Mouse (Mus musculus): ENCODE measurements around the gene Meox2. TPM values are rescaled to one million over a fixed set of nuclear protein-coding genes. Genes with fewer than 3 reads are reported as not detected.

The Meox2 gene
- polyA plus RNA-seq, 1 experiment from 2014 or later = 3.4 TPM

DNA sequence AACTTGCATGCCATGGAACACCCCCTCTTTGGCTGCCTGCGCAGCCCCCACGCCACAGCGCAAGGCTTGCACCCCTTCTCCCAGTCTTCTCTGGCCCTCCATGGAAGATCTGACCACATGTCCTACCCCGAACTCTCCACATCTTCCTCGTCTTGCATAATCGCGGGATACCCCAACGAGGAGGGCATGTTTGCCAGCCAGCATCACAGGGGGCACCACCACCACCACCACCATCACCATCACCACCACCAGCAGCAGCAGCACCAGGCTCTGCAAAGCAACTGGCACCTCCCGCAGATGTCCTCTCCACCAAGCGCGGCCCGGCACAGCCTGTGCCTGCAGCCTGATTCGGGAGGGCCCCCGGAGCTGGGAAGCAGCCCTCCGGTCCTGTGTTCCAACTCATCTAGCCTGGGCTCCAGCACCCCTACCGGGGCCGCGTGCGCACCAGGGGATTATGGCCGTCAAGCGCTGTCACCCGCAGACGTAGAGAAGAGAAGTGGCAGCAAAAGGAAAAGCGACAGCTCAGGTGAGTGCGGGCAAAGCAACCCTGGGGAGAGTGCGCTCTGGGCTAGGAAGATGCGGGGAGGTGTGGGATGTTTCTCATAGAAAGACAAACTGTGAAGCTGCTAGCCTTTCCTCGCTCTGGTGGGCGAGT, 606 bp downstream of the Meox2 start:
- 0 out of 2 replicates have a peak, but pooled peaks have one; percentile 13 for ATAC-seq (ENCODE audit: insufficient number of reproducible peaks, insufficient read depth, low FRiP score, low read depth)
- WGBS = 1% methylated on average over 29 of the region's 29 CpGs
- peak overlapping the region; percentile 51 to 54 for H3K4me3 ChIP-seq (ENCODE audit: control insufficient read depth in 1 of 2, insufficient read depth in 1 of 2, low read depth in 1 of 2, low read length in 2 of 2)
- H3K9ac ChIP-seq (ENCODE audit: low read length) = peak overlapping the region; percentile 56; the same call in 1 of the 2 replicates
- H3K4me1 ChIP-seq (ENCODE audit: control insufficient read depth in 2 of 2, insufficient read depth in 2 of 2, low read length in 2 of 2) = peaks cover 9% of the 10 kb centered on the region in 2 experiments; a peak in 3 of 4 replicates
- H3K36me3 ChIP-seq (ENCODE audit: control insufficient read depth, insufficient read depth, low read length) = no peaks in the 10 kb centered on the region
- H3K27me3 ChIP-seq (ENCODE audit: control insufficient read depth, insufficient read depth, low read length) = peaks cover 38% of the 10 kb centered on the region
- peak overlapping the region; percentile 88 for H3K4me2 ChIP-seq (ENCODE audit: low read length)
- H3K9me3 ChIP-seq (ENCODE audit: control insufficient read depth, low read length) = no peaks in the 10 kb centered on the region
- H3K27ac ChIP-seq (replicated peaks in 1 of 2; ENCODE audit: control insufficient read depth in 1 of 2, insufficient read depth in 1 of 2, low read depth in 2 of 2, low read length in 2 of 2) = no peak overlapping the region

DNA sequence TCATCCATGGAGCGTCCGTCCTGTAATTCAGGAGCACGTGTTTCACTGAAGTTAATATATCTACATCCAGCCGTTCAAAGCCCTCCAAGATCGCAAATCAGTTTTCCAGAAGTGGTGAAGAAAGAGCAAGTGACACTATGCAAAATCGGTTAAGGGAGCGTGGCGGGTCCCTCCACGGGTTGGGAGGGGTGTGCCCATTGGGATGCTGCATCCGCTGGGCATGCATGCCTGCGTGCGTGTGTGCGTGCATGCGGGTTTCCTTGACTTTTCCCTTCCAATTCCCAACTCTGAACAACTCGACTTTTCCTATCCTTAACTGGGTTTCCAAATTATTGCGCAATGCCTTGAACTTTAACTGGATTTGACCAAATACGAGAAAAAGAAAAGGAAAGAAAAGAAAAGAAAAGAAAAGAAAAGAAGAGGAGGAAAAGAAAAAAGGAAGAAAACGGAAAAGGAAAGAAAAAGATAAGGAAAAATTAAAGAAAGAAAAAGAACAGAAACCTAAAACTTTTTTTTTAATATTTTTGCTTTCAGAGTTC, 1.2 kb downstream of the Meox2 start:
- Histone ChIP-seq H3K4me3 (ENCODE audit: control insufficient read depth in 1 of 2, insufficient read depth in 1 of 2, low read depth in 1 of 2, low read length in 2 of 2) (peak overlapping the region; percentile 51 to 54), H3K9ac (ENCODE audit: low read length) (peak overlapping the region; percentile 56; the same call in 1 of the 2 replicates), H3K9me3 (ENCODE audit: control insufficient read depth, low read length) (no peaks in the 10 kb centered on the region), H3K4me2 (ENCODE audit: low read length) (peak overlapping the region; percentile 88), H3K36me3 (ENCODE audit: control insufficient read depth, insufficient read depth, low read length) (no peaks in the 10 kb centered on the region), H3K27ac (replicated peaks in 1 of 2; ENCODE audit: control insufficient read depth in 1 of 2, insufficient read depth in 1 of 2, low read depth in 2 of 2, low read length in 2 of 2) (no peak overlapping the region), H3K4me1 (ENCODE audit: control insufficient read depth in 2 of 2, insufficient read depth in 2 of 2, low read length in 2 of 2) (peaks cover 9% of the 10 kb centered on the region in 2 experiments; a peak in 3 of 4 replicates), H3K27me3 (ENCODE audit: control insufficient read depth, insufficient read depth, low read length) (peaks cover 38% of the 10 kb centered on the region)
- WGBS = 9% methylated on average over 18 of the region's 18 CpGs
- no peak for ATAC-seq (ENCODE audit: insufficient number of reproducible peaks, insufficient read depth, low FRiP score, low read depth)

DNA sequence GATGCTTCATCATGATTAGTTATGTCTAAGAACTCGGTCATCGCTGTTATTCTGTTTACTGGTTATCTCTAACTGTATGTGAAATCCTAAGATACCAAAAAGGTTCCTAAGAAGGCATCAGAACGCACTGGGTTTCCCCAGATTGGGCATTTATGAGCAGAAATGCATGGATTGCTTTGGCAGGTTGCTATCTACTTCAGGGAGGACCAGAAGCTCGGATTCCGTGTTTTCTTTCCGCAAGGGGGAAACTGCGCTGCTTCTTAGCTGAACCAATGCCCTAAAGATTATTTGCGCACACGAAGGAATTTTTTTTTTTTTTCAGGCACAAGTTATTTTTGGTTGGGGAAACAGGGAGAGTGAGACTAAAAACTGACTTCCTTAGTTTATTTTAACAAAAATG, 2.6 kb downstream of the Meox2 start:
- no peak overlapping the region for H3K27ac ChIP-seq (replicated peaks in 1 of 2; ENCODE audit: control insufficient read depth in 1 of 2, insufficient read depth in 1 of 2, low read depth in 2 of 2, low read length in 2 of 2)
- H3K4me2 ChIP-seq (ENCODE audit: low read length) = no peak overlapping the region
- H3K9ac ChIP-seq (ENCODE audit: low read length) = no peak overlapping the region
- no peaks in the 10 kb centered on the region for H3K36me3 ChIP-seq (ENCODE audit: control insufficient read depth, insufficient read depth, low read length)
- H3K4me1 ChIP-seq (ENCODE audit: control insufficient read depth in 2 of 2, insufficient read depth in 2 of 2, low read length in 2 of 2) = peaks cover 9% of the 10 kb centered on the region in 2 experiments; a peak in 3 of 4 replicates
- ATAC-seq (ENCODE audit: insufficient number of reproducible peaks, insufficient read depth, low FRiP score, low read depth) = no peak
- WGBS = 55% methylated on average over 9 of the region's 9 CpGs
- H3K4me3 ChIP-seq (ENCODE audit: control insufficient read depth in 1 of 2, insufficient read depth in 1 of 2, low read depth in 1 of 2, low read length in 2 of 2) = peak overlapping the region in 1 of 2 experiments; percentile 3; a peak in 1 of 4 replicates
- H3K27me3 ChIP-seq (ENCODE audit: control insufficient read depth, insufficient read depth, low read length) = peaks cover 38% of the 10 kb centered on the region
- no peaks in the 10 kb centered on the region for H3K9me3 ChIP-seq (ENCODE audit: control insufficient read depth, low read length)

DNA sequence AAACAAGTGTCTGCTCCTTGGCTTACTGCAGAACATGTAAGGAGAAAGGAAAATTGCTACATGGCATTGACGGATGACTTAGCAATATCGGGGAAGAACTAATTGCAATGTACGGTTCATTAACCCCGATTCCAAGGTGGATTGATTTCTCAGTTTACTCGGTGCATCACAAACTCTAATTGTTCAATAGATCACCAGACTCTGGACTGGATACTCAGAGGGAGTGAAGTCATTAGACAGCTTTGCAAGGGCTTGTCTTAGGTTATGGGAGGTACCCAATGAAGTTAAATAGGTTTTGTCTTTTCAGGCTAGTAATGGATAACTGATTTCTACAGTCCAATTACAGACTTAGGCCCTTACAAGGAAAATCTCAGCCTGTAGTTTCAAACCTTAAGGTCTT, 10.9 kb downstream of the Meox2 start:
- Histone ChIP-seq H3K4me3 (ENCODE audit: control insufficient read depth in 1 of 2, insufficient read depth in 1 of 2, low read depth in 1 of 2, low read length in 2 of 2) (no peak overlapping the region), H3K4me2 (ENCODE audit: low read length) (no peak overlapping the region), H3K4me1 (ENCODE audit: control insufficient read depth in 2 of 2, insufficient read depth in 2 of 2, low read length in 2 of 2) (no peaks in the 10 kb centered on the region), H3K27me3 (ENCODE audit: control insufficient read depth, insufficient read depth, low read length) (no peaks in the 10 kb centered on the region), H3K9me3 (ENCODE audit: control insufficient read depth, low read length) (no peaks in the 10 kb centered on the region), H3K36me3 (ENCODE audit: control insufficient read depth, insufficient read depth, low read length) (no peaks in the 10 kb centered on the region), H3K9ac (ENCODE audit: low read length) (no peak overlapping the region), H3K27ac (replicated peaks in 1 of 2; ENCODE audit: control insufficient read depth in 1 of 2, insufficient read depth in 1 of 2, low read depth in 2 of 2, low read length in 2 of 2) (no peak overlapping the region)
- ATAC-seq (ENCODE audit: insufficient number of reproducible peaks, insufficient read depth, low FRiP score, low read depth) = no peak
- 86% methylated on average over 5 of the region's 5 CpGs for WGBS

DNA sequence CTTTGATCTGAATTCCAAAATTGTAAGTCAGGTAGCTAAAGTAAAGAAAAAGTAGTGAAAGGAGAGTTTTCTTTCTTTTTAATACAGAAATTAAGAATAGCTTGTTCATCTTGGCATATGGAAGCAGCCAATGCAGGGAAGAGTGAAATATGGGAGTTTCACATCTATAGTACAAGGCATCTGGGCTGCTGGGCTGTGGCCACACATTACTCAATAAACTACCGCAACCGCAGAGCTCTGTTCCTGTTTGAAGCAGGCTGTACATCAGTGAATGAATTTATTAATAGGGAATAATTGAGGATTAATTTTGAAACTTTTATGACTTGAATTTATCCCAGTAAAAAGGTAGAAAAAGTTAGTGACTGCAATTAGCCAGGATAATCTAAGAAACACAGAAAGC, 15.4 kb downstream of the Meox2 start:
- Histone ChIP-seq H3K27ac (replicated peaks in 1 of 2; ENCODE audit: control insufficient read depth in 1 of 2, insufficient read depth in 1 of 2, low read depth in 2 of 2, low read length in 2 of 2) (no peak overlapping the region), H3K4me3 (ENCODE audit: control insufficient read depth in 1 of 2, insufficient read depth in 1 of 2, low read depth in 1 of 2, low read length in 2 of 2) (no peak overlapping the region), H3K36me3 (ENCODE audit: control insufficient read depth, insufficient read depth, low read length) (no peaks in the 10 kb centered on the region), H3K4me1 (ENCODE audit: control insufficient read depth in 2 of 2, insufficient read depth in 2 of 2, low read length in 2 of 2) (no peaks in the 10 kb centered on the region), H3K9me3 (ENCODE audit: control insufficient read depth, low read length) (no peaks in the 10 kb centered on the region), H3K27me3 (ENCODE audit: control insufficient read depth, insufficient read depth, low read length) (no peaks in the 10 kb centered on the region), H3K4me2 (ENCODE audit: low read length) (no peak overlapping the region), H3K9ac (ENCODE audit: low read length) (no peak overlapping the region)
- ATAC-seq (ENCODE audit: insufficient number of reproducible peaks, insufficient read depth, low FRiP score, low read depth) = no peak
- 91% methylated on average over 2 of the region's 2 CpGs for WGBS

DNA sequence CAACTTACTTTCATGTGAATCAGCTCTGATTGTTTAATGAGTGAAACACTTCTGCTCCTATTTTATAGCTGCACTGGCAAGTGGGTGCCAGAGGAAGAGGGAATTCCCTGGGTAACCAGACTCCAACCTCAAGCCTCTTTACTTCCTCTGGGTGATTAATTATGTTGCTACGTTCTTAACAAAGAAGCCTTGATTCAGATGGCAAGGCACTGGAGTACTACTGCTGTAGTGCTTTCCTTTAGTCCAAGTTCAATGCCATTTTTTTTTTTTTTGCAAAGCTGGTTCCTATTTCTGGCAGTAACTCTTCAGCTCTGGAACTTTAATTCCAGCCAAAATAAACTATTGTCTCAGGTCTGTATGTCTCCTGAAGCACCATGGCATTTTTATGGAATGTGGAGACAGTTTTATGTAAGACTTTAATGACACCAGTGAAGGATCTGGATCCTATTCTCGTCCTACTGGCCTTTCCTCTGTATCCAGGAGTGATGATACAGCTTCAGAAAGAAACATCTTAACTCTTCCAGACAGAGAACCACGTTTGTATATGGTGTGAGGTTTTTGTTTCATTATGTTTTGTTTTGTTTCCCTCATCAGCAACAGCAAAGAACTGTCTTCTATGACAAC, 33.9 kb downstream of the Meox2 start:
- 45% methylated on average over 3 of the region's 3 CpGs for WGBS
- H3K36me3 ChIP-seq (ENCODE audit: control insufficient read depth, insufficient read depth, low read length) = no peaks in the 10 kb centered on the region
- H3K4me2 ChIP-seq (ENCODE audit: low read length) = no peak overlapping the region
- no peak overlapping the region for H3K9ac ChIP-seq (ENCODE audit: low read length)
- H3K27me3 ChIP-seq (ENCODE audit: control insufficient read depth, insufficient read depth, low read length) = no peaks in the 10 kb centered on the region
- H3K4me1 ChIP-seq (ENCODE audit: control insufficient read depth in 2 of 2, insufficient read depth in 2 of 2, low read length in 2 of 2) = no peaks in the 10 kb centered on the region
- no peak overlapping the region for H3K27ac ChIP-seq (replicated peaks in 1 of 2; ENCODE audit: control insufficient read depth in 1 of 2, insufficient read depth in 1 of 2, low read depth in 2 of 2, low read length in 2 of 2)
- H3K9me3 ChIP-seq (ENCODE audit: control insufficient read depth, low read length) = no peaks in the 10 kb centered on the region
- ATAC-seq (ENCODE audit: insufficient number of reproducible peaks, insufficient read depth, low FRiP score, low read depth) = no peak
- H3K4me3 ChIP-seq (ENCODE audit: control insufficient read depth in 1 of 2, insufficient read depth in 1 of 2, low read depth in 1 of 2, low read length in 2 of 2) = no peak overlapping the region

DNA sequence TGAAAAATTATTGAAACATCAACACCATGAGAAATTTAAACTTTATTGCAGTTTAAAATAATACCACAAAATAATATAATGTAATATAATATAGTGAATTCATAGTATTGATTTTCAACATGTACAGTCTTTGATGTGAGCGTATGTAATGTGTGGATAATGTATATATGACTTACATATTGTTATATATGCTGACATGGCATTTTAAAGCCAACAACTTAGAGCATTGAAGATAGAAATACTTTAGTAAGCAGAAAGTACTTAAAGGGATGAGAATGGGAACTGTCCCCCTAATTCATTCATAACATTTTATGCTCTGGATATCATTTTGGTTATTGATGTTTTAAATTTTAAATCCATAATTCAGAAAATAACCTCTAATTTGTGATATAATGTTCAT, 35.5 kb downstream of the Meox2 start:
- Histone ChIP-seq H3K27me3 (ENCODE audit: control insufficient read depth, insufficient read depth, low read length) (no peaks in the 10 kb centered on the region), H3K9ac (ENCODE audit: low read length) (no peak overlapping the region), H3K4me2 (ENCODE audit: low read length) (no peak overlapping the region), H3K9me3 (ENCODE audit: control insufficient read depth, low read length) (no peaks in the 10 kb centered on the region), H3K4me1 (ENCODE audit: control insufficient read depth in 2 of 2, insufficient read depth in 2 of 2, low read length in 2 of 2) (no peaks in the 10 kb centered on the region), H3K36me3 (ENCODE audit: control insufficient read depth, insufficient read depth, low read length) (no peaks in the 10 kb centered on the region), H3K4me3 (ENCODE audit: control insufficient read depth in 1 of 2, insufficient read depth in 1 of 2, low read depth in 1 of 2, low read length in 2 of 2) (no peak overlapping the region), H3K27ac (replicated peaks in 1 of 2; ENCODE audit: control insufficient read depth in 1 of 2, insufficient read depth in 1 of 2, low read depth in 2 of 2, low read length in 2 of 2) (no peak overlapping the region)
- whole genome bisulfite sequencing = 78% methylated on average over 1 of the region's 1 CpGs
- ATAC-seq (ENCODE audit: insufficient number of reproducible peaks, insufficient read depth, low FRiP score, low read depth) = no peak

Data from heart, embryonic 14.5 days (tissue).